Mouse (Mus musculus): ENCODE measurements at regions not wholly inside any gene's neighbourhood (a gene's known extent, or its start where the extent isn't known, plus 50 kb on each side); places are given as distances from the start of the nearest gene placed in this dataset.

GRCm38 (mm10) chr2:173454741-173455140, 67.6 kb upstream of the 1700021F07Rik start:
- no peak for DNase-seq (ENCODE audit: low spot score)

- no peak for DNase-seq (ENCODE audit: low spot score)
Measured at GRCm38 (mm10) chr2:173455216-173455615, 67.2 kb upstream of the 1700021F07Rik start.

GRCm38 (mm10) chr2:173456083-173456482, 66.3 kb upstream of the 1700021F07Rik start:
- no peak for DNase-seq (ENCODE audit: low spot score)

- DNase-seq (ENCODE audit: low spot score), result no peak
Measured at GRCm38 (mm10) chr2:173456924-173457623, 65.3 kb upstream of the 1700021F07Rik start.

- DNase-seq (ENCODE audit: low spot score), result no peak
Measured at GRCm38 (mm10) chr2:173457624-173458320, 64.6 kb upstream of the 1700021F07Rik start.

- no peak for DNase-seq (ENCODE audit: low spot score)
Measured at GRCm38 (mm10) chr2:173458861-173459260, 63.5 kb upstream of the 1700021F07Rik start.

- no peak for DNase-seq (ENCODE audit: low spot score)
Measured at GRCm38 (mm10) chr2:173463313-173463712, 59.1 kb upstream of the 1700021F07Rik start.

- no peak for DNase-seq (ENCODE audit: low spot score)
Measured at GRCm38 (mm10) chr2:173464562-173464961, 57.8 kb upstream of the 1700021F07Rik start.

GRCm38 (mm10) chr2:173465006-173465620, 57.3 kb upstream of the 1700021F07Rik start:
- DNase-seq (ENCODE audit: low spot score), result no peak

GRCm38 (mm10) chr2:173468136-173468535, 54.2 kb upstream of the 1700021F07Rik start:
- no peak for DNase-seq (ENCODE audit: low spot score)

GRCm38 (mm10) chr2:173469756-173470155, 52.6 kb upstream of the 1700021F07Rik start:
- no peak for DNase-seq (ENCODE audit: low spot score)
